Mouse (Mus musculus): ENCODE measurements at regions not wholly inside any gene's neighbourhood (a gene's known extent, or its start where the extent isn't known, plus 50 kb on each side); places are given as distances from the start of the nearest gene placed in this dataset.

GRCm38 (mm10) chr19:44626261-44626660 is 63.6 kb downstream of the Hif1an start:
- DNase-seq, result no peak

DNA sequence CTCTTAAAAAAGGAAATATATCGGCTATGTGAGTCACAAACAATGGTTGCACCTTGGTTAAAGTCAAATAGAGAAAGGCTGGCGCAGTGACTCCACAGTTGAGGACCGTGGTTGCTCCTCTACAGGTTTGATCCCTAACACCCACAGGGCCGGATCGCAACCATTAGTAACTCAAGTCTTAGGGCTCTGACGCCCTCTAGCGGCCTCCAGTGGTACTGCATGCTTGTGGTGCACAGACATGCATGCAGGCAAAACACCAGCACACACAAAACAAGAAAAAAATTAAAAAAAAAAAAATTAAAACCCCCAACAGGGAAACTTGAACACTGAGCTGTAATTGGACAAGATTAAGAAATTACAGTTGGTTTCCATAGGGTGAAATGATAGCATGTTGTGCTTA is 67.1 kb downstream of the Hif1an start:
- DNase-seq, result no peak

DNA sequence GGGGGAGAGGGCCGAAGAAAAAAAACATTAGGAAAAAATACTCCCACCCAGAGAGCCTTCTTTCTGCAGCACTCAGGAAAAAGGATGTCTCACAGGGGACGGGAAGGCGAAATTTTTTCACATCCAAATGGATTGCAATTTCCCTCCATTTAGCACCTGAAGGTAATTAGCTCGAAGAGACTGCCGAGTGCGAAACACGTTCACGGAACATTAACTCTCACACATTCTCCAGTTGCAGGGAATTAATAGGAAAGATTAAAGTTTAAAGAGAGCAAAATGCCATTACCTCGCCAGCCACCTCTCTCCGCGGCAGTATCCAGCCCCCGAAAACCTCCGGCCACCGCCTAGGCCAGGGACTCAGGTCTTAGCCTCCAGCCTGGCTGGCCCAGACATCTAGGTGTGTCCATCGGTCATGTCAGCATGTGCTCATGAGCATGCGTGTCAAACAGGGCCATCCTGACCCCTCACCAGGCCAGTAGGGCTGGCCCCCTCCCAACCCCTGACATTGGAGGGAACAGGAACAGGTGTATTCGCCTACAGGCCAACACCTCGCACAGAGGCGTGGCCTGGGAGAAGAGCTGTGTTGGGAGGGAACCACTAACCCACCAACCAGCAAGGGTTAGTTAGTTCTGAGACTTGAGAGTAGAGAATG is 68.8 kb downstream of the Hif1an start:
- DNase-seq, result peak; percentile 29

- no peak for DNase-seq
Observed at GRCm38 (mm10) chr19:44637145-44637719, 74.6 kb downstream of the Hif1an start.

- no peak for DNase-seq
Observed at GRCm38 (mm10) chr19:44640021-44640420, 77.4 kb downstream of the Hif1an start.

- DNase-seq, result no peak
Observed at GRCm38 (mm10) chr19:44640551-44640950, 77.9 kb downstream of the Hif1an start.

DNA sequence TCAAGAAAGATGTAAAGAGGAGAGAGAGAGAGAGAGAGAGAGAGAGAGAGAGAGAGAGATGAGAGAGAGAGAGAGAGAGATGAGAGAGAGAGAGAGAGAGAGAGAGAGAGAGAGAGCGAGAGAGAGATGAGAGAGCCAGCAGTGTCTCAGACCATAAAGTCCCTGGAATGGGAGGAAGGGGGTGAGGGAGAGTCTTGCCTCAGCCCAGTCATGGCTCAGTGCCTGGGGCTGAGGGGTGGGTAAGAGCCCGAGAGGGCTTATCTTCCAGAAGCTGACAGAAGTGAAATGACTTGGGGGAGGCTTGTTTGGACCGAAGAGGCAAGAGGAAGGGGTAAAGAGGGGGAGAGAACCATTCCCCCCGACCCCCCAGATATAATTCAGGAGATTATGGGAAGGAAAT is 79.6 kb downstream of the Hif1an start:
- DNase-seq, result no peak

- no peak for DNase-seq
Observed at GRCm38 (mm10) chr19:44644376-44644775, 81.7 kb downstream of the Hif1an start.

DNA sequence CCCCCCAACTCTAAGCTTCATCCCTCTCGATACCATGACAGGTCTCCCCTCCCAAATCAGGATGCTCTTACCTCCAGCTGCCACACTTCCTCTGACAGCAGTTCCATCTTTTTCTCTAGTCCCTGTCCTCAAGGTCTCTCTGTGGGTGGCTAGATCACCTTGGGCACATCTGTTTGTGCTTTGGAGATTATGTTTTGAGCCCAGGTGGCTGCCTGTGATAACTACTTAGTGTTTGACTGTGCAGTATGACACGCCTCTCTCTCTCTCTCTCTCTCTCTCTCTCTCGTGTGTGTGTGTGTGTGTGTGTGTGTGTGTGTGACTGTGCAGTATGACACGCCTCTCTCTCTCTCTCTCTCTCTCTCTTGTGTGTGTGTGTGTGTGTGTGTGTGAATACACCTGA is 82.3 kb downstream of the Hif1an start:
- DNase-seq, result no peak

GRCm38 (mm10) chr19:44646548-44646947 is 83.9 kb downstream of the Hif1an start:
- no peak for DNase-seq

DNA sequence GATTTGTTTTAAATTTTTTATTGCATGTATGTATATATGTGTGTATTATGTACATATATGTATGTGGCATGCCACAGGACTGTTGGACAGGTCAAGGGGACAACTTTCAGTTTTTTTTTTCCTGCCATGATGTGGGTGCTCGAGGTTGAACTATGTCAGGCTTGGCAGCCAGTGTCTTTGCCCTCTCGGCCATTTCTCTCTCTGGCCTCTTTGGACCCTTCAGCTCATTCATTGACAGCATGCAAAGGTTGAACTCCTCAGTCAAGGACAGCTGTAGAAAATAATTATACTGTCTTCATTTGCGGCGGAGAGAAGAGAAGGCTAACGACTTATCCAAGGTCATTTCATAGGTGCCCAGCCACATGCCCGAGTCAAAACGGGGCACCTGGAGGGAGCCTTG is 86.6 kb downstream of the Hif1an start:
- peak; percentile 23 for DNase-seq

DNA sequence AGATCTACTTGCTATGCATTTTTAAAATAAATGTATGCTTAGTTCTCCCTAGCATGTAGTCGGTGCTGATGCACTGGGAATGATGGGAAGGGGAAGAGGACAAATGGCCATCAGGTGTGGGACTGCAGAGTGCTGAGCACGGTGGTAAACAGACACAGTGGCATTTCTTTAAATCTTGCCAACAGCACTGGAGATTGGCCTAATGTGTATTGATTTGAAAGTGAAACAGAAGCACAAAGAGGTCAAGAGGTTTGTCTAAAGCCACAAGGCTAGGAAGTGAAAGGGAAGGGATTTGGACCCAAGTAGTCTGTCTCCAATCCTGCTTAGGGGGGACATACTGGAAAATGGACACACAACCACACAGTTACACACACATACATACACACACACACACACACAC is 88.2 kb downstream of the Hif1an start:
- no peak for DNase-seq

- peak; percentile 30 for DNase-seq
Observed at GRCm38 (mm10) chr19:44651605-44652004, 89.0 kb downstream of the Hif1an start.

GRCm38 (mm10) chr19:44655719-44656118 is 93.1 kb downstream of the Hif1an start:
- peak; percentile 59 for DNase-seq

GRCm38 (mm10) chr19:44659316-44659715 is 96.5 kb upstream of the Pax2 start:
- DNase-seq, result no peak

GRCm38 (mm10) chr19:44669535-44669958 is 86.3 kb upstream of the Pax2 start:
- DNase-seq, result no peak

DNA sequence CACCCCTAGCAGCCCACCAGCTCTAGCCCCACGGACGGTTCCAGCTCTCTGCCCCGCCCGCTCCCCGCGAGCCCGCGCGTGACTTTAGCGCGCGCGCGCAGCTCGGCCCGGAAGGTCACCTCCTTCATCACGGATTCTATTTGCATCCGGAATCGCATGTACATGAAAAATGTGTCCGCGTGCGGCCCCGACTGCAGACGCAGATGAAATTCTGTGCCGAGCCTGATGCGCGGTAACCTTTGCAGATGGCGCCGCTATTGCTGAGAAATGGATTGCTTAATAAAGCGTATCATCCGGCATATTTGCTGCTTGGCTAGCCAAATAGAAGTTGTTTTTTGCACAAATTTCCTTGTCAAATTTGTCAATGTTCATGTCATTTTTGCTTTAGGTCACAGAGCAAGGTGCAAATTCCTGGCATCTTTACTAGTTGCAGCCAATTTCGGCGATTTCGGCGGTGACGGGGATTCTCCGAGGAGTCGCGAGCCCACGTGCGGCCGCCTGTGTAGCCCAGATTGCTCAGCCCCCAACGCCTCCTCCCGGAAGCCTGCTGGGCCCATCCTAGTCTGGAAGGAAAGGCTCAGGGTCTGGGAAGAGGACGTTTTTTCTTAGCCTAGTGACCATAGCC is 81.1 kb upstream of the Pax2 start:
- DNase-seq, result no peak

- DNase-seq, result peak; percentile 12
Observed at GRCm38 (mm10) chr19:44676555-44677120, 79.2 kb upstream of the Pax2 start.

DNA sequence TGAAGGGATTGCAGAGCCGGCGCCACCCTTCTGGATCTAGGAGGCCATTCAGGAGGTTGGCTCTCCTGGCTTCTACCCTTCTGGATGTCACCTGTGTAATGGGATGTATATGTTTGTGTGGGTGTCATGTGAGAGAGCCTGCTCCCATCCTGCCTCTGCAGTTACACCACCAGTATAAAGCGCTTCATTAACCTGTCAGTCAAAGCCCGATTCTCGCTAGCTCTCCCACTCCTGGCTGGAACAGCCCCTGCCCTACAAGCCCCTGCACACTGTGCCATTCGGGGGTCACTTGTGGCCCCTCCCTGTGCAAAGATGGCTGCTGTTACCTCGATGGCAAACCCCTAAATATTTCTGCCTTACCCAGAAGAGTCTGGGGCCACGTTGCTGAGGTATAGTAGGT is 78.5 kb upstream of the Pax2 start:
- DNase-seq, result no peak

DNA sequence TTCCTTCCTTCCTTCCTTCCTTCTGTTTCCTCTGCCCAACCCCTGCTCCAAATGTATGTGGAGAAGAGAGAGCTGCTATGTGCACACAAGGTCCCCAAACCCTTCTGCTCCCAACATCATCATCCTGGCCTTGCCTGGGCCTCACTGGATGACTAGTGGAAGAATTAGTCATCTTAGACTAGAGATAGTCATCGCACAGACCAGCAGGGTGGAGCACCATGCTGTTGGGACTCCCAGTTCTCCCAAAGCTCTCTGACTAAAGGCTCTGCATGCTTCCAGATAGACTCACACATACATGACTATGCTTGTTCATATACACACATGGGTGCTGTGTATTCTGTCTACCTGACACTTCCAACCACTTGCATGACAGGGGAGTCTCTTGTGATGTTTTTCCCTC is 77.2 kb upstream of the Pax2 start:
- DNase-seq, result no peak

DNA sequence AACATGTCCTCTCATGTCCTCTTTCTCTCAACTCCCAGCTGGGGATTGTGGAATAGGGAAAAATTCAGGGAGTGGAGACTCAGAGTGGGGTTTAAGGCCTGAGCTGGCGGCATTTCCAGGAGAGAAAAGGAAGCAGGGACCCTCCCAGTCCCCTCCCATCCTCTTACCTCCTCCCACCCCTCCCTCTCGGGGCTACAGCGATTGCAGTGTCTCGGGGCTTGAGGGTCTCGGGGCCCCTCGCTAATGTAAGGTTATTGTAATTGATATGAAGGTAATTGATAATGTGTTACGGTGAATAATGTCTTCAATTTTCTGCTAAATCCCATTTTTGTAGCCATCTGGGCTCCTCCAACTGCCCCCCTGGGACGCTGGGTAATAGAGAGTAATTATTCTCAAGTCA is 74.2 kb upstream of the Pax2 start:
- DNase-seq, result no peak

GRCm38 (mm10) chr19:44683191-44683590 is 72.7 kb upstream of the Pax2 start:
- DNase-seq, result no peak

DNA sequence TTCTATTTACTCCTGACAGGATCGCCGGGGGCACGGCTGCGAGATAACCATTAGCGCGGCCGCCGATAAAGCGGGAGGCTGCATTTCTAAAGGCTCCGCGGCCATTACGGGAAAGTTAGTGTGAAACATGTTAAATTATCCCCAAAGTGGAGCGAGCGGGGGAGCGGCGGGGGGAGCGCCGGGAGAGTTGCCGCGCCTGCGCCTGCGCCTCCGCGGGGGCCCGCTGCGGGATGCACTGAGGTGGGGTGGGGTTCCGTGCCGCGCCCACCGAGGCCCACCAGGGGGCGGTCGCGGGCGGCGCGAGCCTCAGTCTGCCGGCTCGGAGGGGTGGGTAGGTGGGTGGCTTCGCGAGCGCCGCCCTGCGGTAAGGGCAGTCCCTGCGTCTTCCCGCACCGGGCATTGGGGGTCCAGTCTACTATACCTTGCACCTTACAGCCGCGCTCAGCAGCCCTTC is 71.8 kb upstream of the Pax2 start:
- peak; percentile 51 for DNase-seq

DNA sequence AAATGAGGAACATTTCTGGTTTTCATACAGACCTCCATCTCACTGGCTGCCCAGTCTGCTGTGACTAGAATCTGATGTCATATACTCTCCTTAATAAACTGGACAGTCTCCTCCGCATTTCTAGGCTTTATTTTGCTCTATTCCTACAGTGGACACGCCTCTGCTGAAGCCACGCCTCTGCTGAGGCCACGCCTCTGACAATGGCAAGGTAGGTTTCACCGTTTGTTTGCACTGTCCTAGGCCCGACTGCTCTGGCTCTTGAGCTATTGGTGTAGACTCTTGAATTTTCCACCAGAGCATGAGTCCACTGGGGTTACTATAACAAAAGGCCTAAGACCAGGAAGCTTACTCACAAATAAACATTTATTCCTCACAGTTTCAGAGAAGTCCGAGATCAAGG is 69.8 kb upstream of the Pax2 start:
- DNase-seq, result no peak
